Mouse (Mus musculus) limb, embryonic 14.5 days (tissue): ENCODE data around the gene Tsc22d1. TPM values are rescaled to one million over a fixed set of nuclear protein-coding genes. Genes with fewer than 3 reads are reported as not detected.

Source experiments
- ATAC-seq: fragments of 200-750 bp; cut with Nextera tagmentation; 2 replicates; pipeline ENCODE4 v1.8.0; 2017; ENCODE audit warnings: low read depth, moderate number of reproducible peaks, moderate TSS enrichment; ENCODE audit not compliant: low FRiP score
- DNase-seq: peaks from one replicate; pipeline ENCODE4 v3.0.0-alpha.2; 2015; ENCODE audit warnings: low spot score
- H3K27ac ChIP-seq: fragments of 300-500 bp; sonication (generic); replicated peaks from 2 replicates; pipeline ENCODE4 v1.5.1; 2014; ENCODE audit warnings: low read depth, mild to moderate bottlenecking, low read length, moderate library complexity, mixed read lengths
- H3K27me3 ChIP-seq: fragments of 300-500 bp; sonication (generic); 2 replicates; pipeline ENCODE4 v1.6.1; 2014; ENCODE audit warnings: low read length, mixed read lengths; ENCODE audit not compliant: control insufficient read depth, insufficient read depth
- H3K36me3 ChIP-seq: fragments of 300-500 bp; sonication (generic); 2 replicates; pipeline ENCODE4 v1.6.1; 2014; ENCODE audit warnings: mild to moderate bottlenecking, low read length, moderate library complexity, mixed read lengths; ENCODE audit not compliant: control insufficient read depth, insufficient read depth
- H3K4me1 ChIP-seq: fragments of 300-500 bp; sonication (generic); 2 replicates; pipeline ENCODE4 v1.6.1; 2014; ENCODE audit warnings: antibody characterized with exemption, low read length, mixed read lengths; ENCODE audit not compliant: control insufficient read depth, insufficient read depth
- H3K4me2 ChIP-seq: fragments of 300-500 bp; sonication (generic); replicated peaks from 2 replicates; pipeline ENCODE4 v1.6.1; 2014; ENCODE audit warnings: low read depth, mild to moderate bottlenecking, low read length, moderate library complexity; ENCODE audit not compliant: severe bottlenecking
- H3K4me3 ChIP-seq: fragments of 300-500 bp; sonication (generic); replicated peaks from 2 replicates; pipeline ENCODE4 v1.5.1; 2014; ENCODE audit warnings: low read length
- H3K9ac ChIP-seq: fragments of 300-500 bp; sonication (generic); 2 replicates; pipeline ENCODE4 v1.6.1; 2014; ENCODE audit warnings: mild to moderate bottlenecking, low read depth, low read length, moderate library complexity; ENCODE audit not compliant: severe bottlenecking
- H3K9me3 ChIP-seq: fragments of 300-500 bp; sonication (generic); 2 replicates; pipeline ENCODE4 v1.6.1; 2016; ENCODE audit warnings: low read length; ENCODE audit not compliant: control insufficient read depth
- POLR2A ChIP-seq: fragments of 200-500 bp; IDR thresholded peaks from 2 replicates; pipeline ENCODE4 v1.8.0; 2012; ENCODE audit warnings: inconsistent platforms, mild to moderate bottlenecking, moderate library complexity, borderline replicate concordance; ENCODE audit not compliant: insufficient read depth, insufficient read length; ENCODE audit errors: extremely low read depth
- WGBS: fragments of 180-500 bp; shearing (Covaris S2); extraction: QIAGEN DNeasy Blood & Tissue Kit; methylation state at CpG from one replicate; pipeline ENCODE4 v1.1.7; 2014; 5-methylcytosine and 5-hydroxymethylcytosine counted together
- polyA plus RNA-seq, 2 experiments: library from polyadenylated mRNA; depleted of rRNA in 1 of 2; stranded (reverse) in 1 of 2; unstranded in 1 of 2; fragments of >200 nt; fragmentation: Nextera tagmentation in 1 of 2; extraction: Ambion mirVana in 1 of 2; gene quantifications; 2 replicates each; pipeline versions ENCODE4 v1.2.1 to v1.2.3; 2012 to 2014

Gene Tsc22d1
- polyA plus RNA-seq, 2 experiments, result 506 to 686 TPM

- ATAC-seq, result no peak
- WGBS, result 74% methylated on average over 7 of the region's 7 CpGs
- TF ChIP-seq POLR2A, result no peak
Observed at GRCm38 (mm10) chr14:76515620-76516019, 100.9 kb downstream of the Tsc22d1 start.

GRCm38 (mm10) chr14:76518217-76518616 is 103.5 kb downstream of the Tsc22d1 start:
- Histone ChIP-seq H3K4me2 (no peak overlapping the region), H3K9me3 (no peaks in the 10 kb centered on the region), H3K36me3 (no peaks in the 10 kb centered on the region), H3K4me3 (no peak overlapping the region), H3K27me3 (no peaks in the 10 kb centered on the region), H3K27ac (no peak overlapping the region), H3K4me1 (peaks cover 8% of the 10 kb centered on the region), H3K9ac (no peak overlapping the region)
- no peak for TF ChIP-seq POLR2A
- no peak for ATAC-seq
- WGBS, result 87% methylated on average over 5 of the region's 5 CpGs
- no peak for DNase-seq

More at GRCm38 (mm10) chr14:76515620-76516019, 100.9 kb downstream of the Tsc22d1 start:
- DNase-seq, result no peak
- Histone ChIP-seq H3K36me3 (no peaks in the 10 kb centered on the region), H3K4me2 (no peak overlapping the region), H3K27ac (no peak overlapping the region), H3K4me3 (no peak overlapping the region), H3K27me3 (no peaks in the 10 kb centered on the region), H3K4me1 (peaks cover 12% of the 10 kb centered on the region), H3K9me3 (no peaks in the 10 kb centered on the region), H3K9ac (no peak overlapping the region)

- Histone ChIP-seq H3K4me3 (no peak overlapping the region), H3K9ac (no peak overlapping the region), H3K4me1 (no peaks in the 10 kb centered on the region), H3K9me3 (no peaks in the 10 kb centered on the region), H3K36me3 (no peaks in the 10 kb centered on the region), H3K27me3 (no peaks in the 10 kb centered on the region), H3K27ac (no peak overlapping the region), H3K4me2 (no peak overlapping the region)
- 74% methylated on average over 4 of the region's 4 CpGs for WGBS
- ATAC-seq, result no peak
- no peak for DNase-seq
- no peak for TF ChIP-seq POLR2A
Observed at GRCm38 (mm10) chr14:76520606-76521005, 105.8 kb downstream of the Tsc22d1 start.

GRCm38 (mm10) chr14:76521308-76521707 is 106.5 kb downstream of the Tsc22d1 start:
- TF ChIP-seq POLR2A, result no peak
- no peak for ATAC-seq
- WGBS, result 88% methylated on average over 3 of the region's 3 CpGs
- no peak overlapping the region for H3K9ac ChIP-seq
- no peak for DNase-seq
- no peak overlapping the region for H3K4me2 ChIP-seq
- no peaks in the 10 kb centered on the region for H3K27me3 ChIP-seq
- H3K36me3 ChIP-seq, result no peaks in the 10 kb centered on the region
- no peak overlapping the region for H3K27ac ChIP-seq
- H3K9me3 ChIP-seq, result no peaks in the 10 kb centered on the region
- 0 out of 2 replicates have a peak, but pooled peaks cover under 1% of the 10 kb centered on the region for H3K4me1 ChIP-seq
- H3K4me3 ChIP-seq, result no peak overlapping the region

- H3K4me3 ChIP-seq, result no peak overlapping the region
- H3K27me3 ChIP-seq, result no peaks in the 10 kb centered on the region
- no peak for TF ChIP-seq POLR2A
- WGBS, result 93% methylated on average over 1 of the region's 1 CpGs
- no peak overlapping the region for H3K9ac ChIP-seq
- DNase-seq, result no peak
- ATAC-seq, result no peak
- no peak overlapping the region for H3K4me2 ChIP-seq
- peaks cover 20% of the 10 kb centered on the region for H3K4me1 ChIP-seq
- no peaks in the 10 kb centered on the region for H3K36me3 ChIP-seq
- no peaks in the 10 kb centered on the region for H3K9me3 ChIP-seq
- H3K27ac ChIP-seq, result no peak overlapping the region
Observed at GRCm38 (mm10) chr14:76523344-76523743, 108.6 kb downstream of the Tsc22d1 start.

- Histone ChIP-seq H3K4me3 (no peak overlapping the region), H3K4me2 (no peak overlapping the region), H3K36me3 (no peaks in the 10 kb centered on the region), H3K9me3 (no peaks in the 10 kb centered on the region), H3K27ac (no peak overlapping the region), H3K27me3 (no peaks in the 10 kb centered on the region), H3K9ac (no peak overlapping the region), H3K4me1 (peaks cover 40% of the 10 kb centered on the region)
- TF ChIP-seq POLR2A, result no peak
- DNase-seq (no peak), ATAC-seq (no peak)
- WGBS, result 85% methylated on average over 6 of the region's 6 CpGs
Observed at GRCm38 (mm10) chr14:76526467-76526866, 111.7 kb downstream of the Tsc22d1 start.
